Mouse (Mus musculus) kidney, adult 8-10 months (tissue): ENCODE measurements around the gene Fxyd4.

Source experiments
- DNase-seq, 2 experiments: peaks; one replicate each; pipeline ENCODE4 v3.0.0; 2022

Fxyd4 gene

DNA sequence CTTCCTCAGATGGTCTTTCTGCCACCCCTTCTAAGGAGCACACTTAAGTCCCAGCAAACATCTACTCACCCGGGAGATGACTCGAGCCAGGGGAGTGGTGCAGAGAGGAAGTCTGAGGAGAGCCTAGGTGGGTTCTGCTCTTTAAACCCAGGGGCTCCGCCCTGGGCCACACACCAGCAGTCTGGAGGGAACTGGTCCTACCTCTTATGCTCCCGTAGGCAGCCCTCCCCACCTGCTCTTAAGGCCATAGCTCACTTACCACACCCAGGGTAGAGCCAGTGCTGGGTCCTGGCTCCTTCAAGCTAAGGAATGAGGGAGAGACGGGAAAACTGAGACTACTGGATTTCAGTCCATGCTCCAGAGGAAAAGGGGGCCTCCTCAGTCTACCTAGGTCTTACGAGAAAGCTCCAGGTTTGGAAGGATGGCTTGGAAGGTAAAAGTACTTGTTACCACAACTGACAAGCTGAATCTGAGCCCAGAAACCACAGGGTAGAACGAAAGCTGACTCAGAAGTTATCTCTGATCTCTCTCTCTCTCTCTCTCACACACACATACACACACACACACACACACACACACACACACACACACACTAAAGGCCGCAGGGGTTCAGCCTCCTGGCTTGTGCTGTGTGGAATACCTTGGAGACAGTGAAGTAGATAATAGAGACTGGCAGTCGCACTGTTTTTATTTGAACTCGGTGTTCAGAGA is at the start of gene Fxyd4:
Fxyd4 (minus strand) TSS at position 471 of the 711 bp plus-strand sequence.
- peak; percentile 43 to 44 for DNase-seq

DNA sequence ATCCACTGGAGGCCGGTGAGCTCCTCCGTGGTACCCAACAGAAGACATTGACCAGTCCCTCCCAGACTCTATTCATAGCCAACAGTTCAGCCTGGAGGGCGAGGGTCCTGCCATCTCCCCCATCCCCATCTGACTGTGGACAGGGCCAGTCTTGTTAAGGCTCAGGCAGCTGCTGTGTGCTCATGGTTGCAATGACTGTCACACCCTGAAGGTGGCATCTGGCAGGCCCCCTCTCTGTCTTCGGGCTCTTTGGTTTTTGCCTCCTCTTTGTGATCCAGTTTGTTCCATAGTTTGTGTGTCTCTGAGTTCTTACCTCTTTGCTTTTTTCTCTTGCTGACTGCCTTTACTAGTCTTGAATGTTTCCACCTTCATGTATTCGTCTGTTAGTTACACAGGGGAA is 49.7 kb upstream of the Fxyd4 start:
- no peak for DNase-seq

DNA sequence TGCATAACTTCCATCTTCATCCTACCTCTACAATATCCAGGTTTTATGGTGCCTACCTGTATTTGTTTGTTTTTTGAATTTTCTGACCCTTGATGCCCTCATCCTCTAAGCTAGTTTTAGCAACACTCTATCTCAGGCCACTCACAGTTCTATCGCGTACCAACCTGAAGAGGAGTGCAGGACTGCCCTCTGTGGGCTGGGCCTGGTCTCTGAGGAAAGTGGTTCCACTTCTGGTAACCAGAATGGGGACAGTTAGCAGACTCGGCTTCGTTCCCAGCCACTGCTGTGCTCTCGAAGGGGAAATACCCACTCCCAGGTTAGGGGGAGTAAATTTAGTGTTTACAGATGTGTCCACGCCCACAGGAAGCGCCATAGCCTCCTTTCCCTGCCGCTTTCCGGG is 29.2 kb upstream of the Fxyd4 start:
- peak in 1 of 2 experiments; percentile 29 for DNase-seq

DNA sequence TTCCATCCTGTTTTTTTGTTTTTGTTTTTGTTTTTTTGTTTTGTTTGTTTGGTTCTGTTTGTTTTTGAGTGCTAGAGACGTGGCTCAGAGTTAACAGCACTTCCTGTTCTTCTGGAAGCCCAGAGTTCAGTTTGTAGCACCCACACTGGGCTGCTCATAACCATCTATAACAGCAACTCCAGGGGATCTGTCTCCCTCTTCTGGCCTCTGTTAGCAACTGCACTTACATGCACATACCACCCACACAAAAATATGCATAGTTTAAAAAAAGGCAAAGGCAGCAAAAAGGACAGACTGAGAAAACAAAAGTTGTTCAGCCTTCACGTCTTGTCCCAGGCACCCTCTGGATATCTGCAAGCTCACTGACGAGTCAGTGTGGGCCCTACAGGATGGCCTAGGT is 25.7 kb upstream of the Fxyd4 start:
- DNase-seq, result no peak

DNA sequence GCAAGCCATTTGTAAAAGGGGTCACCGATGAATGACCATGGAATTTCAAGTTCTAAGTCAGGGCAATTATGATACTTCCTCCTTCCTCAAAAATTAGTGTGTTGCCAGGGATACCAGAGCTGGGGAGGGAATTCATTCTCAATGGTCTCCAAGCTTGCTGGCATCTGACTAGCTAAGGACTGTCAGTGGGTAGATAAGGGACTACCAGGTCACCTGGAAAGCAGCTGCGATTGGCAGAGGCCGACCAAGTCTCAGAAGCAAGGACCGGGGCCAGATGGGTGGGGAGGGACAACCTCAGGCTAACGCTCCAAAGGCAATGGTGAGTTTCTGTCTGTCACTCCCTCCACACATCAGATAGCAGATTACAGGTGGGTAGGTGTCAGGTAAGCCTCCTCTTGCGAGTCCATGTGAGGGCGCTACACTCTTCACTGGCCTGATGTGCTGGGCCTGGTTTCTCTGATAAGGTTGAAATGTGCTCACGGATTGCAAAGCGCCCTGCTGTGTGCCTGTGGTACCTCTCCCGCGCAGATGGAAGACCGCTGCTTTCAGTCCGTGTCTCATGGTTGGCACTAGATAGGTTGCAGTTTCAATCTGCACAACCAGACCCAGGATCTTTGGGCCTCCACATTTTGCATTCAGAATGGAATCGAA is 19.5 kb upstream of the Fxyd4 start:
- peak; percentile 6 to 27 for DNase-seq

DNA sequence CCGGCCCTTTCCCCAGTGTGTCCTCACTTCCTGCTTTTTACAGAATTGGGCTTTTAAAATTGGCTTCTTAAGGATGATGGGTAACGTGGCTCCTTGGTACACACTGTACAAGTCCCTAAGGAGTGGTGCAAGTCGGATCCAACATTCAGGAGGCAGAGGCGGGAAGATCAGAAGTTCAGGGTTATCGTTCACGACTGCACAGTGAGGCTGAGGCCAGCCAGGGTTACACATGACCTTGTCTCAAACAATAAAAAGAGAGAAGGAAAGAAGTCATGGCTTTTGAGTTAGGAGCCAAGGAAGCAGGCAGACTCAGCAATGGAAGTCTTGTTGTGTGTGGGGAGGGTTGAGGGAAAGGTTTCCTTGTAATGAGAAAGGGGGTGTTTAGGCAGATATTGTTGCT is 18.7 kb upstream of the Fxyd4 start:
- DNase-seq, result no peak

DNA sequence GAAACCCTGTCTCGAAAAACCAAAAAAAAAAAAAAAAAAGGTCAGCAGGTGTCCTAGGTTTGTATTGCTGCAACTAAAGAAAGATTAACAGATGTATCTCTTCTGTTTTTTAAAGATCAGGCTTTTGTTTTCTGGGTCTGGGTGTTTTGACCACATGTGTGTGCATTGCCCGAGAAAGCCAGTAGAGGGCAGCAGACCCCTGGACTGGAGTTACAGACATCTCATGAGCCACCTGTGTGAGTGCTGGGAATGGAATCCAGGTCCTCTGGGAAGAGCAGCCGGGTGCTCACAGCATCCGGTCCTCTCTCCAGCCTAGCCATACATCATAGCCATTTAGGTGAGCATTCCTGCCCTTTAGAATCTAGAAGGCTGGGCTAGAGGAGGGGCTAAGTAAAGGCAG is 14.8 kb upstream of the Fxyd4 start:
- DNase-seq, result no peak

DNA sequence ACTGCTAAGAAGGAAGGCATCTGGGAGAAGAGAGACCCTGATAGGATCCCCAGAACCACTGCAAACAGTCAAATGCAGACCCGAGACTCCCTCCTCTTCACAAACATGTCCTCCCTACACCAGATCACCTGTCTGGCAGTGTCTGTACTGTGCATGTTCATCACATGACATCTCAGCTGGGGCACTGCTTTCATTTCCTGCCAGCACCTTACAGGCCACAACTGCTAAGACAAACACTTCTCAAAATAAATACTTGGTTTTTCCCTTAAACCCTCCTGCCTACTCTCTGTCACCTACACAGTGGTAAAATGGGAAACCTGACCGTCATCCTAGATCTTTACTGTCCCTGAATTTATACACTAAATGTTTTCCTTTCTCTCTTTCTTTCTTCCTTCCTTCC is 6.4 kb upstream of the Fxyd4 start:
- DNase-seq, result no peak

DNA sequence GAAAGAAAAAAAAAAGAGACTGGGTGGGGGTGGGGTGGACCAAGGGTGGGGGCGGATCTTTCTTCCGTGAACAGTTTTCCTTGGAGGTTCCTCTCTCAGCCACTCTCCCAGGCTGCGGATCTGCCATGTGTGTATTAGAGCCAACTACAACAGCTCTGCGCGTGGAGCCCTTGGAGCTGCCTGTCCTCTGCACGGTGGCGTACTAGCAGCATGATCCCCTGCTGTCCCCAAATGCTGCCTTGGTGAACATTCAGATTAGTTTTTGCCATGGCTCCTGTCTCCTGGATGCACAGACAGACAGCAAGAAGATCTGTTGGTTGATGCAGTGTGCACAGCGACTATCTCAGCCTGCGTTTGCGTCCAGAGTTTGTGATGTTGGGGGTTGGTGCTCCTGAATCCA is 5.3 kb upstream of the Fxyd4 start:
- DNase-seq, result no peak

DNA sequence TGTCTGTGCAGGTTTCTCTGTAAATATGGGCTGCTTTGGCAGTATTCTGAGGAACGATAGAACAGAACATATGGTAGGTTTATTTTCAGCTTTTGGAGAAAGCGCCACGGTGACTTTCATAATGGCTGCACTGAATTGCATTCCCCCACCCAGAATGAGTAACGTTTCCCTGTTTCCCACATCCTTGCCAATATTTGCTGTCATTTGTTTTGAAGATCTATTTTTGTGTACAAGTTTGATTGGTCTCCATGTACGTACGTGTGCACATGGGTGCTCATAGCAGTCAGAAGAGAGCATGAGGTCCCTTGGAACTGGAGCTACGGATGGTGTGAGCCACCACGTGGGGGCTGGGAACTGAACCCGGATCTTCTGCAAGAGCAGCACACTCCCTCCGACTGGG is 1.5 kb upstream of the Fxyd4 start:
- DNase-seq, result no peak

DNA sequence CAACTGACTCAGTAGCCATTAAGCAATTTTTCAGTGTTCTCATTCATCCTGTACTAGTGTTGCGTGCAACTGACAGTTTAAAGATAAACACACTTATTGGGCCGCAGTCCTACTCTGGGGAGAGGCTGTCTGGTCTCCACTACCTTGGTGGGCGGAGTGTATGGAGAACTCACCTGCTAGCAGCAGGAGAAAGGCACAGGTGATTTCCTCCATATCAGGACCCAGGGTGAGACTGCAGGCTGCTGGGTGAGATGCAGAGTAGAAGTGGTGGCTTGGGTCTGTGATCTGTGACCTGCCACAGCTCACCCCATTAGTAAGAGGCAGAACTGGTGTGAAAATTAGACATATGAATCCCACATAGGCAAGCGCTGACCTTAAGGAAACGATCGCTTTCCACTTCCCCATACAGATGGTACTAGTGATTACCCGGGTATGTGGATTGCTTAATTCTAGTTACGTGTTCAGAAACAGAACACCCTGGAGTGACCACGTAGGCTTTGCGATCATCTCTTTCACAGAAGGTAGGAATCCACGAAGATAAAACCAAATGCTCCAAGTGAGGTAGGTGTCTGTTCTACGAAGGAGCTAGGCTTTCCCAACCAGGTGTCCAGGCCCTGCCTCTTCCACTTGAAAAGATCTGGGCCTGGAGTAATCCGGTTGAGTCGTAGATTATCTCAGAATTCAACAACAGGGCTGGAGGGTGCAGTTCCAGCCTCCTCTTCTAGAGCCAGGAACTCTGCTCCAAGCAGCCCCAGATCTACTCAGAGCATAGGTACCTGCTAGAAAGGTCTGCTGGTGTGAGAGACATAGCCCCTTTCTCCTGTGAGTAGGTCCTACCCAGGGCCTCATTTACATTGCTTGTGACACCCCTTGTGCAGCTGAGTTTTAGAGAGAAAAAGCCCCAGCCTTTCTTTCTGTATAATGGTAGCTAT is 1.5 kb downstream of the Fxyd4 start:
- DNase-seq, result no peak

DNA sequence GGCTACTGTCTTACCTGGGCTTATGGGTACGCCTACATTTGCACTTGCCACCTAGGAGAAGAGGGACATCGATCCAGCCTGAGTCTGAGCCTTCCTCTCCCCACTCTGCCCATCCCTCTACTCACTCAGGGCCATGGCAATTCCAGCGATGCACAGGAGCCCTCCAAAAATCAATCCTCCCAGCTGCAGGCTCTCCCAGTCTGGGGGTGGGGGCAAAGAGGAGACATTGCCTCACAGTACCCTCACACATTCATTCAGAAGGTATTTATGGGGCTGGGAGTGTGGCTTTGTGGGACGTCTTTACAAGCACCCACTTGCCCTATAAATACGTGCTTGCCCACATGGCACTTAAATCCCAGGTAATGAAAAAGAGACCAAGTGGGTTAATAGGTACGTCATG is 3.2 kb downstream of the Fxyd4 start:
- DNase-seq, result no peak

DNA sequence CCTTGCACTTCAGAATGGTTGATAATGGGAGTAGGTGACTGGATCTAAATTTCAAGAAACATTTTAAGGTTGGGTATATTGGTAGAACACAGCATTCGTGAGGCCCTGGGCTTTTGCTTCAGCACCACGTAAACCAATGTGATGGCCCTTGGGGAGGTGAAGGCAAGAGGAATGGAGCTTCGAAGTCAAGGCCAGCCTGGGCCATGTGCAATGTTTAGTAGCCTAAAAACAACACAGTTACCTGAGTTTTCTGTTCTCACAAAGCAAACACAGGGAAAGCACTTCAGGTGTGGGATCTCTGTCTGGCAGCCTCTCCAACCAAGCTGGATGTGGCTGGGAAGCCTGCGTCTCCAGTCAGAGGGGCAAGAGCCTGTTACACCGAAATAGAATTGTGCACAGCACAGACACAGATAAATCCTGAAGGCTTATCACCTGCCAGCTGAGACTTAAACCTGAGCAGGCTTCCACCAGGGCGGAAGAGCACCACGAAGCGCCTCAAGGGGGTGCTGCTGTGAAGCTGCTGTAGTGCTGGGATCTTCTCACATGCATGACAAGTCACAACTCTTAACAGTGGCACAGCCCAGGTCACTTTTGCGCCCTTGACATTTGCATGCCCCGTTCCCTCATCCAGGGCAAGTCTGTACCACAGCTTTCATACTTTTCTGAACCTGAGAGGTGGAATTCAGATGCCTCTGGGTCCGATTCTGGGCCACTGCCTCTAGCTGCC is 5.0 kb downstream of the Fxyd4 start:
- DNase-seq, result peak in 1 of 2 experiments; percentile 24

DNA sequence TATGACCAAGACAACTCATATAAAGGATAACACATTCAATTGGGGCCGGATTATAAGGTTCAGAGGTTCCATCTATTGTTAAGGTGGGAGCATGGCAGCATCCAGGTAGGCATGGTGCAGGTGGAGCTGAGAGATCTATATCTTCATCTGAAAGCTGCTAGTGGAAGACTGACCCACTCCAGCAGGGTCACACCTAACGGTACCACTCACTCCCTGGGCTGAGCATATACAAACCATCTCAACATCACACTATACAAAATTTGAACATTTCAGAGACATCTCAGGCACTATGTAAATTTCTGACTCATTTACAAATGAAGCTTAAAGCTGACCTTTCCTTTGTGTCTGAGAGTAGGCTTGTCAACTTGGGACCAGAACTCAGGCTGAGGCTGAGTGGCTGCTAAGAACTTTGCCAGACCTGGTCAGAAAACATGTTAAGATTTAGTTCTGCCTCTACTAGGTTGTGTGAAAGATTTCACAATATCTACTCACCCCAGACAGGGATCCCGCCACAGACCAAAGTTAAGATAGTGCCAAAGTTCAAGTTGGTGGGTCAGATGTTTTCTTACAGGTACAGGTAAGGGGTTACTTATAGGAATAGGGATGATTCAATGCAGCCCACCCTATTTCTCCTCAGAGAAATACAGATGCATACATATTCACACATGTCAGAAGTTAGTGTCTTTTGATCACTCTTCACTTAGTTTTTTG is 7.4 kb downstream of the Fxyd4 start:
- DNase-seq, result no peak

DNA sequence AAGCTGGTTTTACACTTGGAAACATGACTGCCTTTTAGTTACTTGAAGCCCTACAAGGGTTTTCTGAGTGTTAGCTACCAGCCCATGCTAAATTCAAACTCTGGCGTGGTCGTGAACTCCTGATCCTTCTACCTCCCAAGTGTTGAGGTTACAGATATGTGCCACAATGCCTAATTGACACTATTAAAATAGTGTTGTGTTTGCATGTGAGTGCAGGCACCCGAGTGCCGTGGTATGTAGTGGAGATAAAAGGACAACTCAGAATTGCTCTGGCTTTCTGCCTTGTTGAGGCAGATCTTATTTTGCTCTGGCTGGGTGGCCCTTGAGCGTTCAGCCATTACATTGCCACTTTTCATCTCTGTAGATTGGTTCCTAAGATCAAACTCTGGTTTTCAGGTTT is 8.7 kb downstream of the Fxyd4 start:
- DNase-seq, result no peak

DNA sequence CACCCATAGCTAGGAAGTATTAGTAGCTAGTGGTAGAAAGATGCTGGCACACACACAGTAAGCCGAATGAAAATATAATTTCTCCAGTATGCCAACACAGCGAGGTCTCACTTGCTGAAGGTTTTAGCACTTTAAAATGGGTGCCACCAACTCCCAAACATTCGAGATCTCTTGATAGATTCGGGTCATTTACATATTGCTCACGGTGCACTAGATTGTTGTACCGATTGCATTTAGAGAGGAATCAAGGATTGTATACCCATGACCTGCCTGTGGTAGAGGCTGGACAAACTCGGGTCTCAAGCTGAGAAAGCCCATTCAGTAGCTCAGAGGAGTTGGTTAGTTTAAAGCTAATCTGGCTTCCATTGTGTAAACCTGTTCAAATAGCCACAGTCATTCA is 9.5 kb downstream of the Fxyd4 start:
- no peak for DNase-seq

DNA sequence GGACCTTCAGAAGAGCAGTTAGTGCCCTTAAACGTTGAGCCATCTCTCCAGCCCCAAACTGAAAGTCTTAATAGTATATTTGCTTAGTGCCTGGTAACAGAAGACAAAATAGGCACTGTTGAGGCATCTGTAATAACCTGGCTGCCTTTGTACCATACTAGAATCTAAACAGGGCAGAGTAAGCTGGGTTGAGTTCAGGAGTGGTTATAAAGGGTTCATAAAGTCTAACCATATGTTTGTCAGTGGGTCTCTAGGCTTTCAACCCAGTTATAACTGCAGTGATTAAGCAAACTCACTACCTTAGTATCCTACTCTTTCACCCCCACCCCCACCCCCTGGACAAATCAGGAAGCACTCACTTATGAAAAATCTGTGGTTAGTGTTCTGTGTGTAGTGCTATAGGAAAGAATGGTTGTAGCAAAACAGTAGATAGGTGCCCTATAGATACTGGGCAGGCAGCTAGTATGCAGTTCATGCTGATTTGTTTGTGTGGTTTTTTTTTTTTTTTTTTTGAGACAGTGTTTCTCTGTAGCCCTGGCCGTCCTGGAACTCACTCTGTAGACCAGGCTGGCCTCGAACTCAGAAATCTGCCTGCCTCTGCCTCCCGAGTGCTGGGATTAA is 10.5 kb downstream of the Fxyd4 start:
- no peak for DNase-seq

DNA sequence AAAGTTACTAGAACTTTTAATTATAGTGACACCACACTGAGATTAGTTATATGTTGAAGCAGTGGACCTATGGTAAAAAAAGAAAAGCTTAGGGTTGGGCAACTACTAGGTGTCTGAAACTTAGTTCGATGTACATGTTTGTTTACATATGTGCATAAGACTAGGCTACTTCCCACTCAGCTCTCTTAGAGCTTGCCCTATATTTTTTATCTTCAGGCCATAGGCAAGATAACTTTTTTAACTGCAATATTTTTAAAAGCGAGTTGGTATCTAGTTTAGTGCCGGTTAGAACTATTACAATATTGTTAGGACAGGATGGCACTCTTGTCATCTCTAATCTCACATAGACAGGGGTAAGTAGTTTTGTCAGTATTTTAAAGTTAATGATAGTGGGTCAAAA is 15.5 kb downstream of the Fxyd4 start:
- DNase-seq, result no peak

DNA sequence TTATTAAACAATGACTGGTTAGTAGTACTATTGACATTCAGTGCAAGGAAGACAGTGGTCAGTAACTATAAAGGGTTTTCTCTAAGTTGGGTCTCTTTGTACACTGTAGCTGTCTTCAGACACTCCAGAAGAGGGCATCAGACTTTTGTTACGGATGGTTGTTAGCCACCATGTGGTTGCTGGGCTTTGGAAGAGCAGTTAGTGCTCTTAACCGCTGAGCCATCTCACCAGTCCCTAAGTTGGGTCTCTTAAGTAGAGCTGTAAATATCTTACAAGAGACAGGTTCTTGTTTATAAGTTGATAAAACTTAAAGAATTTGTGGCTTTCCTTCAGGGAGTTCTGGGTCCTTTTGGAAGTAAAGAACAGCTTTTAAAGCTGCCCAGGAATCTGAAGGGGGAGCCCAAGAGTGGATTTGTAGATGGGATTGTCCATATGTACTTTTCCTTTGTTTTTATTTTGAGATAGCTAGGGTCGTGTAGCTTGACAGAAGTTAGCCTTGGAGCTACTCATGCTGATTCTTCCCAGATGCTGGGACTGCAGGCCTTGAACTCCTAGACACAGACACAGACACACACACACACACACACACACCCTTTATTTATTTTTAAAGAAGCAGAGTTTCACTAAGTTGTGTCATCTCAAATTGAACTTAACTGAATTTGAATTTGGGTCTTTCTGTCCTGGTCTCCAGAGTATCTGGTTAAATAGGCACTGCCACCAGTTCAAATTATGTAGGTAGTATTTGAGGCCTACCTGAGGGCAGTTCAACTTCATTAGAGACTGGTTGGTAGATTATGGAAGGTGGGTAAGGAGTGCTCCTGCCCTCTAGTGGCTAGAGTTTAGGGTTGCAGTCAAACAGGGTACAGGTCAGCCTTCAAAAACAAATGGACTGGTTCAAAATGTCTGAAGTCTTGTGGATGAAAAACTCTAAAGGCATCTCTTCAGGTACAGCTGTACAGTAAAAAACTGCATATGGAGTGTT is 16.5 kb downstream of the Fxyd4 start:
- DNase-seq, result peak; percentile 29 to 44

DNA sequence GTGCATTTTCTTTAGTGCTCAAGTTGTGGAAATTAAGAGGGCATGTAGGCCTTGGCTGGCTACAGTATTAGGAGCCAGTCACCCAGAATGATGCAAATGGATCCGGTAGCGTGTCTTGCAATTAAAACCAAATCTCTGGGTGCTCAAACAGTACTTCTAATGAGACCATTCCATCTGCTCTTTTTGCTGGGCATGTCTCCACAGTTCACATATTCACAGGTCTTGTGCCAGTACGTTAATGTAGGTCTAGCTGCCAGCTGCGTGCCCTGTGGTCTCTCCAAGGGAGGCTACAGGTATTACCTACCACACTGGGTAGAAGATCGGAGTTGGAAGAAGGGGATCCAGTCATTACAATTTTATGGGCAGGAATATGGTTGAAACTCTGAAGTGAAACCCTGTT is 19.4 kb downstream of the Fxyd4 start:
- peak in 1 of 2 experiments; percentile 15 for DNase-seq

DNA sequence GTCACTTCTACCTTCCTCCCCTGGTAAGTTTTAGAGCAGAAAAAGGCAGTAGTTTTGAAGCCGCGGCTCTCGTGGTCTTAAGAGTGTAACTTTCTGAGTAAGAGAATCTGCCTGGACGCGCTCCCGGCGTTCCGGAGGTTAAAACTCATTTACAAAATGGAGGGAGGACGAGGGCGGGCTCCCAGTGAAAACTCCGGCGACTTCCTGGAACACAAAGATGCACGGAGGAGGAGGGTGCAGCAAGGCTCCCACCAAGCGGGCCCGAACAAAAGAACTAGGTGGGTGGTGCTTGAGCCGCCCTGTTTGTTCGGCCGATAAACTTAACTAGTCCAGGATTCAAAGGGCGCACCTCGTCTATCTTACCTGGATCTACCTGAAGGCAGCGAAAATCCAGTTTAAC is 19.9 kb downstream of the Fxyd4 start:
- peak; percentile 64 to 75 for DNase-seq
